Mouse (Mus musculus) MEL (cell line): ENCODE results near the gene Kctd13. TPM values are rescaled to one million over a fixed set of nuclear protein-coding genes. Genes with fewer than 3 reads are reported as not detected.

ENCODE experiments used
- DNase-seq: peaks from one replicate; pipeline ENCODE4 v3.0.0; 2011; ENCODE audit warnings: low read depth, low spot score
- H3K27ac ChIP-seq: 2 replicates; pipeline ENCODE4 v1.5.1; 2012; ENCODE audit warnings: low read depth, mild to moderate bottlenecking, control low read depth, low read length, moderate library complexity; ENCODE audit not compliant: control insufficient read depth
- H3K27me3 ChIP-seq, 2 experiments: fragments of 150-350 bp in 1 of 2; sonication (generic) in 1 of 2; 2 replicates each; pipeline ENCODE4 v1.6.1; 2012; ENCODE audit warnings: low read length in 2 of 2, mild to moderate bottlenecking in 2 of 2, improper control_type of control experiment in 1 of 2, moderate library complexity in 1 of 2; ENCODE audit not compliant: insufficient read depth in 2 of 2, control insufficient read depth in 1 of 2
- H3K36me3 ChIP-seq, 2 experiments: 2 replicates each; pipeline ENCODE4 v1.6.1; 2012 to 2014; ENCODE audit warnings: low read length in 2 of 2, improper control_type of control experiment in 1 of 2, inconsistent platforms in 1 of 2, mild to moderate bottlenecking in 1 of 2; ENCODE audit not compliant: insufficient read depth in 2 of 2, control insufficient read depth in 1 of 2
- H3K4me1 ChIP-seq, 2 experiments: fragments of 150-350 bp in 1 of 2; sonication (generic) in 1 of 2; 2 replicates each; pipeline ENCODE4 v1.6.1; 2012; ENCODE audit warnings: low read length in 2 of 2, improper control_type of control experiment in 1 of 2, mild to moderate bottlenecking in 1 of 2; ENCODE audit not compliant: insufficient read depth in 2 of 2, control insufficient read depth in 1 of 2
- H3K4me3 ChIP-seq, 2 experiments: fragments of 150-350 bp in 1 of 2; sonication (generic) in 1 of 2; 2 replicates each; pipeline ENCODE4 v1.5.1; 2012; ENCODE audit warnings: low read depth in 2 of 2, low read length in 2 of 2, mild to moderate bottlenecking in 2 of 2, moderate library complexity in 2 of 2, control low read depth in 1 of 2, improper control_type of control experiment in 1 of 2; ENCODE audit not compliant: control insufficient read depth in 1 of 2, insufficient read depth in 1 of 2
- H3K79me2 ChIP-seq: 2 replicates; pipeline ENCODE4 v1.6.1; 2012; ENCODE audit warnings: mild to moderate bottlenecking, low read length, moderate library complexity; ENCODE audit not compliant: control insufficient read depth, poor library complexity, insufficient read depth
- H3K9ac ChIP-seq: 2 replicates; pipeline ENCODE4 v1.6.1; 2012; ENCODE audit warnings: low read depth, mild to moderate bottlenecking, control low read depth, low read length, moderate library complexity; ENCODE audit not compliant: control insufficient read depth, poor library complexity, severe bottlenecking
- H3K9me3 ChIP-seq: fragments of 150-350 bp; sonication (generic); replicated peaks from 2 replicates; pipeline ENCODE4 v1.6.1; 2012; ENCODE audit warnings: mild to moderate bottlenecking, low read length, improper control_type of control experiment, moderate library complexity; ENCODE audit not compliant: insufficient read depth
- BHLHE40 ChIP-seq: IDR thresholded peaks from 2 replicates; pipeline ENCODE4 v1.6.1; 2012; ENCODE audit warnings: low read depth, mild to moderate bottlenecking, inconsistent platforms, low read length, improper control_type of control experiment, borderline replicate concordance
- CHD2 ChIP-seq: IDR thresholded peaks from 2 replicates; pipeline ENCODE4 v1.6.1; 2011; ENCODE audit warnings: low read length, improper control_type of control experiment
- CTCF ChIP-seq, 3 experiments: IDR thresholded peaks in 2 of 3; conservative IDR thresholded peaks in 1 of 3; 2 replicates each; pipeline ENCODE4 v1.5.1; 2011 to 2012; ENCODE audit warnings: low read length in 3 of 3, low read depth in 2 of 3, mild to moderate bottlenecking in 2 of 3, improper control_type of control experiment in 1 of 3, inconsistent platforms in 1 of 3, mixed read lengths in 1 of 3, moderate library complexity in 1 of 3; ENCODE audit not compliant: control insufficient read depth in 1 of 3, insufficient read depth in 1 of 3, poor library complexity in 1 of 3, severe bottlenecking in 1 of 3
- E2F4 ChIP-seq: IDR thresholded peaks from 2 replicates; pipeline ENCODE4 v1.6.1; 2011; ENCODE audit warnings: low read depth, low read length, improper control_type of control experiment, borderline replicate concordance
- ELF1 ChIP-seq: IDR thresholded peaks from 2 replicates; pipeline ENCODE4 v1.6.1; 2014; ENCODE audit warnings: low read depth, mild to moderate bottlenecking, inconsistent platforms, low read length, improper control_type of control experiment, moderate library complexity
- EP300 ChIP-seq, 2 experiments: IDR thresholded peaks; 2 replicates each; pipeline ENCODE4 v1.6.1; 2011; ENCODE audit warnings: improper control_type of control experiment in 2 of 2, low read length in 2 of 2, low read depth in 1 of 2, mild to moderate bottlenecking in 1 of 2
- ETS1 ChIP-seq: IDR thresholded peaks from 2 replicates; pipeline ENCODE4 v1.6.1; 2012; ENCODE audit warnings: low read depth, mild to moderate bottlenecking, inconsistent platforms, low read length, improper control_type of control experiment, moderate library complexity
- GATA1 ChIP-seq: IDR thresholded peaks from 2 replicates; pipeline ENCODE4 v1.6.1; 2011; ENCODE audit warnings: low read depth, low read length, improper control_type of control experiment
- HCFC1 ChIP-seq: IDR thresholded peaks from 2 replicates; pipeline ENCODE4 v1.6.1; 2012; ENCODE audit warnings: low read depth, mild to moderate bottlenecking, inconsistent platforms, low read length, improper control_type of control experiment, moderate library complexity
- KAT2A ChIP-seq: conservative IDR thresholded peaks from 2 replicates; pipeline ENCODE4 v1.6.1; 2012; ENCODE audit warnings: low read depth, low read length, improper control_type of control experiment, inconsistent platforms
- MAFK ChIP-seq: IDR thresholded peaks from 2 replicates; pipeline ENCODE4 v1.6.1; 2011; ENCODE audit warnings: low read depth, mild to moderate bottlenecking, low read length, improper control_type of control experiment, borderline replicate concordance
- MAZ ChIP-seq: IDR thresholded peaks from 2 replicates; pipeline ENCODE4 v1.6.1; 2012; ENCODE audit warnings: low read depth, mild to moderate bottlenecking, inconsistent platforms, low read length, improper control_type of control experiment
- MYB ChIP-seq: IDR thresholded peaks from 2 replicates; pipeline ENCODE4 v1.6.1; 2011; ENCODE audit warnings: mild to moderate bottlenecking, low read depth, low read length, improper control_type of control experiment
- NELFE ChIP-seq: IDR thresholded peaks from 2 replicates; pipeline ENCODE4 v1.6.1; 2011; ENCODE audit warnings: low read depth, low read length, improper control_type of control experiment
- NRF1 ChIP-seq: IDR thresholded peaks from 2 replicates; pipeline ENCODE4 v1.6.1; 2014; ENCODE audit warnings: low read depth, mild to moderate bottlenecking, inconsistent platforms, low read length, improper control_type of control experiment, moderate library complexity; ENCODE audit not compliant: poor library complexity, insufficient read depth, severe bottlenecking
- POLR2A ChIP-seq, 2 experiments: IDR thresholded peaks; 2 replicates each; pipeline ENCODE4 v1.6.1; 2011 to 2012; ENCODE audit warnings: low read length in 2 of 2, mild to moderate bottlenecking in 2 of 2, control low read depth in 1 of 2, improper control_type of control experiment in 1 of 2, low read depth in 1 of 2, moderate library complexity in 1 of 2; ENCODE audit not compliant: control insufficient read depth in 1 of 2, insufficient read depth in 1 of 2, poor library complexity in 1 of 2
- POLR2AphosphoS2 ChIP-seq: IDR thresholded peaks from 2 replicates; pipeline ENCODE4 v1.6.1; 2011; ENCODE audit warnings: low read length, improper control_type of control experiment
- POLR2AphosphoS5 ChIP-seq: IDR thresholded peaks from 2 replicates; pipeline ENCODE4 v1.6.1; 2012; ENCODE audit warnings: low read depth, borderline replicate concordance, mild to moderate bottlenecking, inconsistent platforms, low read length, moderate library complexity, mixed read lengths
- RAD21 ChIP-seq: IDR thresholded peaks from 2 replicates; pipeline ENCODE4 v1.6.1; 2011; ENCODE audit warnings: mild to moderate bottlenecking, low read depth, low read length, improper control_type of control experiment
- RCOR1 ChIP-seq: IDR thresholded peaks from 2 replicates; pipeline ENCODE4 v1.6.1; 2012; ENCODE audit warnings: low read depth, mild to moderate bottlenecking, inconsistent platforms, low read length, improper control_type of control experiment
- SIN3A ChIP-seq: IDR thresholded peaks from 2 replicates; pipeline ENCODE4 v1.6.1; 2012; ENCODE audit warnings: low read length, improper control_type of control experiment, inconsistent platforms
- TAL1 ChIP-seq: IDR thresholded peaks from 2 replicates; pipeline ENCODE4 v1.6.1; 2012; ENCODE audit warnings: mild to moderate bottlenecking, inconsistent platforms, low read length, moderate library complexity, mixed read lengths
- TCF12 ChIP-seq: IDR thresholded peaks from 2 replicates; pipeline ENCODE4 v1.6.1; 2014; ENCODE audit warnings: low read depth, mild to moderate bottlenecking, inconsistent platforms, low read length, improper control_type of control experiment, moderate library complexity
- ZC3H11A ChIP-seq: IDR thresholded peaks from 2 replicates; pipeline ENCODE4 v1.6.1; 2012; ENCODE audit warnings: low read depth, mild to moderate bottlenecking, inconsistent platforms, low read length, improper control_type of control experiment
- ZMIZ1 ChIP-seq: IDR thresholded peaks from 2 replicates; pipeline ENCODE4 v1.6.1; 2012; ENCODE audit warnings: low read depth, mild to moderate bottlenecking, inconsistent platforms, low read length, improper control_type of control experiment, moderate library complexity
- ZNF384 ChIP-seq: IDR thresholded peaks from 2 replicates; pipeline ENCODE4 v1.6.1; 2012; ENCODE audit warnings: low read depth, mild to moderate bottlenecking, inconsistent platforms, low read length, improper control_type of control experiment
- polyA plus RNA-seq, 2 experiments: library from polyadenylated mRNA; stranded (reverse) in 1 of 2; unstranded in 1 of 2; fragments of >175 nt in 1 of 2; fragments of >200 nt in 1 of 2; gene quantifications; 2 replicates each; pipeline versions ENCODE4 v1.2.1 to v1.2.4; 2012; ENCODE audit warnings: low replicate concordance in 2 of 2, low read depth in 1 of 2; ENCODE audit not compliant: insufficient read length in 2 of 2, insufficient read depth in 1 of 2, missing spikeins in 1 of 2
- total RNA-seq: library from RNA; depleted of rRNA; stranded (reverse); fragments of 300-350 nt; gene quantifications from 2 replicates; pipeline ENCODE4 v1.2.3, GENCODE M21; 2012

Kctd13 gene
- total and polyA plus RNA-seq, 3 experiments = 17.7 to 26.2 TPM; not detected in 1

GRCm38 (mm10) chr7:126975493-126975892 is 46.8 kb downstream of the Kctd13 start:
- peak; percentile 66 for DNase-seq

GRCm38 (mm10) chr7:126975893-126975949 is 47.0 kb downstream of the Kctd13 start, which contains the start of gene Cdipt:
Gene Cdipt (plus strand): TSS chr7:126975914.
- Histone ChIP-seq H3K4me1 (peaks cover 0 to 11% of the 10 kb centered on the region in 2 experiments; a peak in 2 of 4 replicates), H3K27ac (peak within 1 kb of the TSS; percentile 93)
- no peak for DNase-seq
- TF ChIP-seq HCFC1 = no peak
- TF ChIP-seq EP300 (IDR thresholded peaks at IDR 0.05; ENCODE audit: low read depth in 1 of 2, low read length in 2 of 2) = no peak
- TF ChIP-seq NRF1 = no peak
- TF ChIP-seq TAL1 = no peak
- no peak for TF ChIP-seq CHD2
- TF ChIP-seq ZNF384 = no peak
- no peak for TF ChIP-seq RAD21
- TF ChIP-seq ELF1 = no peak
- no peak for TF ChIP-seq MAZ
- no peak for TF ChIP-seq BHLHE40
- no peak for TF ChIP-seq RCOR1
- TF ChIP-seq POLR2AphosphoS2 = no peak
- no peak for TF ChIP-seq E2F4
- TF ChIP-seq GATA1 = no peak
- TF ChIP-seq TCF12 = no peak
- no peak for TF ChIP-seq ZMIZ1
- no peak for TF ChIP-seq ETS1
- no peak for TF ChIP-seq POLR2AphosphoS5
- TF ChIP-seq CTCF (IDR thresholded peaks at IDR 0.05 in 2 of 3, conservative IDR thresholded peaks at IDR 0.05 in 1 of 3; ENCODE audit: control insufficient read depth in 1 of 3, insufficient read depth in 1 of 3, low read depth in 2 of 3, low read length in 3 of 3, poor library complexity in 1 of 3, severe bottlenecking in 1 of 3) = no peak
- TF ChIP-seq, all 39 proteins: peak for 0
- no peaks in the 10 kb centered on the region for H3K9me3 ChIP-seq
- no peaks in the 10 kb centered on the region for H3K27me3 ChIP-seq
- H3K4me3 ChIP-seq = peak within 1 kb of the TSS; percentile 75 to 95
- H3K36me3 ChIP-seq = peaks cover 0 to 6% of the 10 kb centered on the region in 2 experiments; a peak in 2 of 4 replicates
- H3K79me2 ChIP-seq = peaks cover 12% of the 10 kb centered on the region
- peak within 1 kb of the TSS; percentile 81 for H3K9ac ChIP-seq

More at GRCm38 (mm10) chr7:126975493-126975892, 46.8 kb downstream of the Kctd13 start:
- peak overlapping the region; percentile 64 for H3K9ac ChIP-seq
- H3K36me3 ChIP-seq = peaks cover 0 to 6% of the 10 kb centered on the region in 2 experiments; a peak in 2 of 4 replicates
- TF ChIP-seq KAT2A (no peak), SIN3A (no peak), ZMIZ1 (no peak), MYB (no peak), ELF1 (peak; percentile 35; the same call in 1 of the 2 replicates), ZC3H11A (0 out of 2 replicates have a peak, but pooled peaks have one; percentile 16), RCOR1 (no peak), E2F4 (no peak), MAFK (no peak), NELFE (peak; percentile 41; the same call in 1 of the 2 replicates), POLR2A (IDR thresholded peaks at IDR 0.05; ENCODE audit: control insufficient read depth in 1 of 2, insufficient read depth in 1 of 2, low read depth in 1 of 2, low read length in 2 of 2, poor library complexity in 1 of 2) (no peak; a peak in 1 of 4 replicates), POLR2AphosphoS2 (no peak), CHD2 (no peak), BHLHE40 (no peak)
- TF ChIP-seq, all 39 proteins: peak for 3
- Histone ChIP-seq H3K9me3 (no peaks in the 10 kb centered on the region), H3K4me3 (peak overlapping the region; percentile 37 to 42), H3K79me2 (peaks cover 12% of the 10 kb centered on the region), H3K4me1 (peaks cover 0 to 11% of the 10 kb centered on the region in 2 experiments; a peak in 2 of 4 replicates), H3K27ac (peak overlapping the region; percentile 4; the same call in 1 of the 2 replicates), H3K27me3 (no peaks in the 10 kb centered on the region)
